Mouse (Mus musculus) c-Kit-positive CD71-positive TER-119-negative erythroid progenitor cells, embryonic 14.5 days (primary cell): ENCODE measurements around the gene Mrfap1.

ENCODE experiments used
- DNase-seq: peaks from one replicate; pipeline ENCODE4 v3.0.0-alpha.2; 2013; ENCODE audit warnings: low read depth

The Mrfap1 gene

GRCm38 (mm10) chr5:36796296-36797014 lies at the start of gene Mrfap1:
Gene Mrfap1, minus strand, starts transcription at chr5:36796772.
- peak; percentile 88 for DNase-seq

- DNase-seq, result no peak
These were observed 47.9 kb upstream of the Mrfap1 start for GRCm38 (mm10) chr5:36844490-36844889.

- DNase-seq, result no peak
These were observed 45.1 kb upstream of the Mrfap1 start for GRCm38 (mm10) chr5:36841701-36842100.

GRCm38 (mm10) chr5:36840092-36840491 lies 43.5 kb upstream of the Mrfap1 start:
- DNase-seq, result no peak

GRCm38 (mm10) chr5:36839602-36840001 lies 43.0 kb upstream of the Mrfap1 start:
- no peak for DNase-seq

- DNase-seq, result no peak
These were observed 42.5 kb upstream of the Mrfap1 start for GRCm38 (mm10) chr5:36839032-36839431.

GRCm38 (mm10) chr5:36835933-36836332 lies 39.4 kb upstream of the Mrfap1 start:
- DNase-seq, result peak; percentile 45

- DNase-seq, result no peak
These were observed 34.7 kb upstream of the Mrfap1 start for GRCm38 (mm10) chr5:36831272-36831671.

- DNase-seq, result peak; percentile 75
These were observed 33.6 kb upstream of the Mrfap1 start, which contains the start of gene Man2b2 for GRCm38 (mm10) chr5:36829913-36830879. Gene Man2b2, minus strand, starts transcription at chr5:36830653.

- DNase-seq, result no peak
These were observed 32.5 kb upstream of the Mrfap1 start for GRCm38 (mm10) chr5:36829098-36829497.

- DNase-seq, result no peak
These were observed 26.3 kb upstream of the Mrfap1 start for GRCm38 (mm10) chr5:36822907-36823306.

- peak; percentile 43 for DNase-seq
These were observed 23.6 kb upstream of the Mrfap1 start for GRCm38 (mm10) chr5:36820142-36820541.

GRCm38 (mm10) chr5:36819742-36820141 lies 23.2 kb upstream of the Mrfap1 start:
- DNase-seq, result no peak

- DNase-seq, result no peak
These were observed 21.2 kb upstream of the Mrfap1 start for GRCm38 (mm10) chr5:36817738-36818137.

- DNase-seq, result no peak
These were observed 18.0 kb upstream of the Mrfap1 start for GRCm38 (mm10) chr5:36814554-36814953.

- DNase-seq, result peak; percentile 55
These were observed 14.8 kb upstream of the Mrfap1 start for GRCm38 (mm10) chr5:36811413-36811812.

GRCm38 (mm10) chr5:36810634-36811033 lies 14.1 kb upstream of the Mrfap1 start:
- no peak for DNase-seq

GRCm38 (mm10) chr5:36809123-36809522 lies 12.6 kb upstream of the Mrfap1 start:
- no peak for DNase-seq

- no peak for DNase-seq
These were observed 10.5 kb upstream of the Mrfap1 start for GRCm38 (mm10) chr5:36807106-36807505.

- DNase-seq, result no peak
These were observed 719 bp upstream of the Mrfap1 start for GRCm38 (mm10) chr5:36797291-36797690.

GRCm38 (mm10) chr5:36795647-36796295 lies 801 bp downstream of the Mrfap1 start:
- DNase-seq, result peak; percentile 34

- no peak for DNase-seq
These were observed 4.7 kb downstream of the Mrfap1 start for GRCm38 (mm10) chr5:36791861-36792260.
